Mouse (Mus musculus): Measurements from ENCODE around the gene Psen2. TPM values are rescaled to one million over a fixed set of nuclear protein-coding genes. Genes with fewer than 3 reads are reported as not detected.
A peak's percentile ranks its signal among the peaks of the same experiment; 100 is the strongest.

The Psen2 gene
- total and polyA plus RNA-seq, 3 experiments = 19.4 to 126 (median 20.2) TPM

GRCm38 (mm10) chr1:180255294-180256117, 7.7 kb downstream of the Psen2 start:
- Histone ChIP-seq H3K4me1 (ENCODE audit: insufficient read depth, low read depth, low read length) (peaks cover 78% of the 10 kb centered on the region), H3K36me3 (replicated peaks) (peaks cover 7% of the 10 kb centered on the region), H3K4me3 (ENCODE audit: low read depth, low read length) (peak overlapping the region; percentile 91), H3K27me3 (ENCODE audit: insufficient read depth, low read length) (no peaks in the 10 kb centered on the region), H3K9me3 (replicated peaks) (peaks cover 3% of the 10 kb centered on the region)
- TF ChIP-seq GATA2 (IDR thresholded peaks at IDR 0.05; ENCODE audit: borderline replicate concordance, low read depth, low read length) = no peak
- no peak for TF ChIP-seq TAL1 (conservative IDR thresholded peaks at IDR 0.05; ENCODE audit: low read depth, low read length)
- TF ChIP-seq GATA1 (IDR thresholded peaks at IDR 0.05; ENCODE audit: borderline replicate concordance, low read length) = no peak
- no peak for TF ChIP-seq POLR2AphosphoS5 (IDR thresholded peaks at IDR 0.05; ENCODE audit: insufficient replicate concordance, low read depth, low read length)
- TF ChIP-seq CTCF (IDR thresholded peaks at IDR 0.05; ENCODE audit: low read depth, low read length) = no peak
- no peak for DNase-seq (ENCODE audit: low spot score)
- ATAC-seq (ENCODE audit: extremely low read depth, insufficient number of reproducible peaks, low FRiP score, poor library complexity, severe bottlenecking) = no peak

GRCm38 (mm10) chr1:180254316-180254715, 8.9 kb downstream of the Psen2 start:
- peaks cover 81% of the 10 kb centered on the region for H3K4me1 ChIP-seq (ENCODE audit: insufficient read depth, low read depth, low read length)
- H3K4me3 ChIP-seq (ENCODE audit: low read depth, low read length) = peak overlapping the region; percentile 25; the same call in 1 of the 2 replicates
- H3K36me3 ChIP-seq (replicated peaks) = peaks cover 12% of the 10 kb centered on the region
- no peaks in the 10 kb centered on the region for H3K27me3 ChIP-seq (ENCODE audit: insufficient read depth, low read length)
- DNase-seq (ENCODE audit: low spot score) = no peak
- peaks cover 3% of the 10 kb centered on the region for H3K9me3 ChIP-seq (replicated peaks)
- TF ChIP-seq GATA1 (IDR thresholded peaks at IDR 0.05; ENCODE audit: borderline replicate concordance, low read length) = no peak
- TF ChIP-seq TAL1 (conservative IDR thresholded peaks at IDR 0.05; ENCODE audit: low read depth, low read length) = no peak
- TF ChIP-seq POLR2AphosphoS5 (IDR thresholded peaks at IDR 0.05; ENCODE audit: insufficient replicate concordance, low read depth, low read length) = no peak
- TF ChIP-seq GATA2 (IDR thresholded peaks at IDR 0.05; ENCODE audit: borderline replicate concordance, low read depth, low read length) = no peak
- TF ChIP-seq CTCF (IDR thresholded peaks at IDR 0.05; ENCODE audit: low read depth, low read length) = no peak
- 0 out of 2 replicates have a peak, but pooled peaks have one; percentile 17 for ATAC-seq (ENCODE audit: extremely low read depth, insufficient number of reproducible peaks, low FRiP score, poor library complexity, severe bottlenecking)

DNA sequence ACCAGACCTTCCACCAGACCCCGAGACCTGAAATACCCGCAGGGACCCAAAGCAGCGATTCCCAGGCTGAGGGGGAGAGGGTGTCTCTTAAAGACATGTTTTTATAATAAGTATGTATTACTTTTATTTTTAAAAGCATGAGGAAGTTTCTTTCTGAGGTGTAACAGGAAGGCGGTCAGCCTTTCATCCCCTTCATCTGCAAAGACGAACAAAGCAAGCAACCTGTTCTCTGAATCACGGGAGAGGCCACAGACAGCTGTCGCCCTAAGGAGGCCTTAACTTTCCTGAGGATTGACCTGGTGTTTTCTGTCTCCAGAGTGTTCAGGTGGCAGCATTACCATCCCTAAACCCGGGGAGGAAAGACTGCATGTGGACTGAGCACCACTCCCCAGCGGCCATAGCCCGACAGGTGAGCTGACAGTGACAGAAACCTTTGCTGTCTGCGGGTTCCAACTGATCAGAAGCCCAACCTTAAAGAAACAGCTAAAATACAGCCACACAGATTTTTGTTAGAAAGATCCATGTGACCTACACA, 10.5 kb downstream of the Psen2 start:
- DNase-seq (ENCODE audit: low spot score) (no peak), ATAC-seq (ENCODE audit: extremely low read depth, insufficient number of reproducible peaks, low FRiP score, poor library complexity, severe bottlenecking) (no peak)
- no peak for TF ChIP-seq TAL1 (conservative IDR thresholded peaks at IDR 0.05; ENCODE audit: low read depth, low read length)
- Histone ChIP-seq H3K27me3 (ENCODE audit: insufficient read depth, low read length) (no peaks in the 10 kb centered on the region), H3K4me3 (ENCODE audit: low read depth, low read length) (no peak overlapping the region), H3K9me3 (replicated peaks) (no peaks in the 10 kb centered on the region), H3K36me3 (replicated peaks) (peaks cover 12% of the 10 kb centered on the region), H3K4me1 (ENCODE audit: insufficient read depth, low read depth, low read length) (peaks cover 88% of the 10 kb centered on the region)

- no peaks in the 10 kb centered on the region for H3K27me3 ChIP-seq (ENCODE audit: insufficient read depth, low read length)
- H3K4me3 ChIP-seq (ENCODE audit: low read depth, low read length) = peak overlapping the region; percentile 8; the same call in 1 of the 2 replicates
- ATAC-seq (ENCODE audit: extremely low read depth, insufficient number of reproducible peaks, low FRiP score, poor library complexity, severe bottlenecking) (peak; percentile 42; the same call in 1 of the 2 replicates), DNase-seq (ENCODE audit: low spot score) (peak; percentile 61)
- no peaks in the 10 kb centered on the region for H3K9me3 ChIP-seq (replicated peaks)
- TF ChIP-seq GATA2 (IDR thresholded peaks at IDR 0.05; ENCODE audit: borderline replicate concordance, low read depth, low read length) (no peak), POLR2AphosphoS5 (IDR thresholded peaks at IDR 0.05; ENCODE audit: insufficient replicate concordance, low read depth, low read length) (no peak), CTCF (IDR thresholded peaks at IDR 0.05; ENCODE audit: low read depth, low read length) (no peak), GATA1 (IDR thresholded peaks at IDR 0.05; ENCODE audit: borderline replicate concordance, low read length) (no peak), TAL1 (conservative IDR thresholded peaks at IDR 0.05; ENCODE audit: low read depth, low read length) (no peak)
- H3K36me3 ChIP-seq (replicated peaks) = peaks cover 23% of the 10 kb centered on the region
- peaks cover 85% of the 10 kb centered on the region for H3K4me1 ChIP-seq (ENCODE audit: insufficient read depth, low read depth, low read length)
These were observed 11.8 kb downstream of the Psen2 start for GRCm38 (mm10) chr1:180251176-180252048.

DNA sequence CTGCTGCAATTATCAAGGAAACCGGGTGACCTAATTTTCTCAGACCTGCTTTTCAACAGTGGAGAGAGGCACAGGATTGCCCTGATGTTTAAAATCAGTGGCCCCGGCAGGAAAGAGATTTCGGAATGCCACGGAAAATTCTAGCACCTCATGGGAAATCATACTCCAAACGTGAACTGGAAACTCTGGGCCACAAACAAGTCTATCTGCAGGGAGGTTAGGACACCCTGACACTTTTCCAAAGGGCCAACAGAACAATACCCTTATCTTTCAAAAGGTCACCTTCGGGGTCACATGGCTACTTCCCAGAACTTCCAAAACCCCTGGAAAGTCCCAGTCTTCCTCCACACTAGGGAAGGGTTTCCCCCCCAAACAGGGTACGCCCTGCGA, 12.8 kb downstream of the Psen2 start:
- H3K4me1 ChIP-seq (ENCODE audit: insufficient read depth, low read depth, low read length) = peaks cover 83% of the 10 kb centered on the region

More for the DNA sequence above, 12.8 kb downstream of the Psen2 start:
- no peaks in the 10 kb centered on the region for H3K9me3 ChIP-seq (replicated peaks)
- DNase-seq (ENCODE audit: low spot score) (no peak), ATAC-seq (ENCODE audit: extremely low read depth, insufficient number of reproducible peaks, low FRiP score, poor library complexity, severe bottlenecking) (no peak)
- H3K36me3 ChIP-seq (replicated peaks) = peaks cover 33% of the 10 kb centered on the region
- no peaks in the 10 kb centered on the region for H3K27me3 ChIP-seq (ENCODE audit: insufficient read depth, low read length)
- H3K4me3 ChIP-seq (ENCODE audit: low read depth, low read length) = no peak overlapping the region
- TF ChIP-seq GATA1 (IDR thresholded peaks at IDR 0.05; ENCODE audit: borderline replicate concordance, low read length) (no peak), GATA2 (IDR thresholded peaks at IDR 0.05; ENCODE audit: borderline replicate concordance, low read depth, low read length) (no peak), CTCF (IDR thresholded peaks at IDR 0.05; ENCODE audit: low read depth, low read length) (no peak), TAL1 (conservative IDR thresholded peaks at IDR 0.05; ENCODE audit: low read depth, low read length) (no peak), POLR2AphosphoS5 (IDR thresholded peaks at IDR 0.05; ENCODE audit: insufficient replicate concordance, low read depth, low read length) (no peak)

Data from G1E (cell line).